Mouse (Mus musculus) kidney, adult 2 months (tissue): ENCODE measurements at regions not wholly inside any gene's neighbourhood (a gene's known extent, or its start where the extent isn't known, plus 50 kb on each side); places are given as distances from the start of the nearest gene placed in this dataset.
"Not testable (repeated sequence)": the region's sequence is repeated elsewhere in the genome, so short reads cannot be mapped to it uniquely, and the experiment has no call there.

Source experiments
- DNase-seq: peaks from one replicate; pipeline ENCODE4 v3.0.0; 2021
- H3K27ac ChIP-seq: fragments of 200-500 bp; 2 replicates; pipeline ENCODE4 v1.5.1; 2012; ENCODE audit warnings: low read depth, low read length, control low read depth, inconsistent platforms; ENCODE audit not compliant: insufficient read depth
- H3K27me3 ChIP-seq: fragments of 200-500 bp; replicated peaks from 2 replicates; pipeline ENCODE4 v1.6.1; 2012; ENCODE audit warnings: mild to moderate bottlenecking, moderate library complexity, low read length, inconsistent platforms; ENCODE audit not compliant: control insufficient read depth, insufficient read depth
- H3K36me3 ChIP-seq: fragments of 200-500 bp; 2 replicates; pipeline ENCODE4 v1.6.1; 2012; ENCODE audit warnings: mild to moderate bottlenecking, moderate library complexity, low read length, inconsistent platforms; ENCODE audit not compliant: control insufficient read depth, insufficient read depth
- H3K4me1 ChIP-seq: fragments of 200-500 bp; 2 replicates; pipeline ENCODE4 v1.6.1; 2011; ENCODE audit warnings: low read length; ENCODE audit not compliant: control insufficient read depth, insufficient read depth
- H3K4me3 ChIP-seq: fragments of 200-500 bp; 2 replicates; pipeline ENCODE4 v1.5.1; 2011; ENCODE audit warnings: mild to moderate bottlenecking, low read depth, low read length, control low read depth; ENCODE audit not compliant: insufficient read depth
- CTCF ChIP-seq: fragments of 200-500 bp; conservative IDR thresholded peaks from 2 replicates; pipeline ENCODE4 v1.5.1; 2011; ENCODE audit warnings: low read depth, mild to moderate bottlenecking, control low read depth, low read length, moderate library complexity, mixed read lengths; ENCODE audit not compliant: insufficient read depth, insufficient read length
- POLR2A ChIP-seq: fragments of 200-500 bp; IDR thresholded peaks from one replicate; pipeline ENCODE4 v1.6.1; 2011; ENCODE audit warnings: low read depth, low read length, control low read depth
- WGBS: fragments of 180-500 bp; shearing (Covaris S2); methylation state at CpG from one replicate; pipeline ENCODE4 v1.1.7; 2018; 5-methylcytosine and 5-hydroxymethylcytosine counted together

DNA sequence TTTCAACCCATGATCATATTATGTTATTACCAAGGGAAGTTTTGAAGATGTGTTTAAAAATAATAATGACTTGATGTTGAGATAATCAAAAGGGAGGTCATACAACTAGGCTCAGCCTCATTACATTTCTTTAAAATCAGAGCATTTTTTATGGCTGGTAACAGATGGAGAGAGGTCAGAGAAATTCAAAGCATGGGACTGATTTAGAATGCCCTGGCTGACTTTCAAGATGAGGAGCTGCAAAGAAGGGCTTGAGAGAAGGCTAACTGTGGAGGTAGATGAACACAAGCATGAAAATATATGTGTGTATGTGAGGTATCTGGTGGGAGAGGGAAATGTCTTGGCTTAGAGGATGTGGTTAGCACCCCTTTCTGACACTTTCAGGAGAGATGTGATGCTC lies 502.6 kb upstream of the Gdi2 start:
- not testable (repeated sequence) for H3K4me1 ChIP-seq, H3K36me3 ChIP-seq, H3K27ac ChIP-seq, DNase-seq, H3K27me3 ChIP-seq, H3K4me3 ChIP-seq

DNA sequence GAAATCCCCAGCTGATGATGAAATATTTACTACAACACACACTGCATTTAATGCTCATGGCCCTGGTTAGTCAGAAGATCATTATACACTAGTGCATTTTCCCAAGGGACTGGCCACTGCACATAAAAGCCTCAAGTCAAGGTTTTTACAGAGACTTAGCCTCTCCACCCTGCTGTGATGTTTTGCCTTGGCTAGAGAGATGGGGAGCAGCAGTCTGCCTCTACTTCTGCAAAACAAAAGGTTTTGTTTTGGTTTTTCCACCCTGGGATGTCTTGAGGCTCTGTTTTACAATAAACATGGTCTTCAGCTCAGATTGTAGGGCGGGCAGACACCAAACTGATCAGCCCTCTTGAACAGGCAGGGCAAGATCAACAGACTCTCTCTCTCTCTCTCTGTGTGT lies 500.9 kb upstream of the Gdi2 start:
- H3K27ac ChIP-seq, H3K36me3 ChIP-seq, H3K4me3 ChIP-seq, H3K4me1 ChIP-seq, H3K27me3 ChIP-seq: not testable (repeated sequence)
- DNase-seq, result peak; percentile 19
- 34% methylated on average over 1 of the region's 1 CpGs for WGBS

DNA sequence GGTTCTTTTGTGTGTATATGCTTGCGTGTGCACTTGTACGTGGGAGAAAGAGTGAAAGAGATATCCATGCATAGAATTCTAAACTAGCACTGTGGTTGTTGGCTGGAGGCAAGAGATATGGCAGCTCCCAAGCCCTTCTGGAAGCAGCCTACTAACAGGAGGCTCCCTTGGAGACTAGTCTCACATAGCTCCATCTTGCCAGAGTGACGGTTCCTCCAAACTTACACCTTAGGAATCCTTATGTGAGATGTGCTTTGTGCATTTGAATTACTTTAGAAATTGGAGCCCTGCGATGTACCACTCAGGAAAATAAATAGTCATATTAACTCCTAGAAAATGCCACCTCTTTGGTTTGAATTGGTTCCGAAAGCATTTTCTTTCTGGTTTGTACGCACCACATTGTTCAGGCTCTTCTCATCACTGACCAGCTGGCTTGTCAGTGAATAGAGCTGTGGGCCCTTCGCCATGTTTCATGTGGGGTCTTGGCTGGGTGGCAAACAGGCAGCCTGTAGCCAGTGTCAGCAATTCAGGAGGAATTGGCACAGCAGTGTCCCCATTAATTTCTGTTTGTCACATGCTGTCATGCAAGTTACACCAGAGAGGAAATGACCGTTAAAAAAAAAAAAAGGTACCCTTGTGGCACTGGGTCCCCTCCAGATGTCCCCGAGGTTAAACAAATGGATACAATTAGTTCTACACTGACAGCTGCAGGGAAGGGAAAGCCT lies 491.3 kb upstream of the Gdi2 start:
- not testable (repeated sequence) for H3K36me3 ChIP-seq, H3K27ac ChIP-seq, H3K4me3 ChIP-seq, DNase-seq, H3K4me1 ChIP-seq, H3K27me3 ChIP-seq
- WGBS, result 74% methylated on average over 9 of the region's 9 CpGs

DNA sequence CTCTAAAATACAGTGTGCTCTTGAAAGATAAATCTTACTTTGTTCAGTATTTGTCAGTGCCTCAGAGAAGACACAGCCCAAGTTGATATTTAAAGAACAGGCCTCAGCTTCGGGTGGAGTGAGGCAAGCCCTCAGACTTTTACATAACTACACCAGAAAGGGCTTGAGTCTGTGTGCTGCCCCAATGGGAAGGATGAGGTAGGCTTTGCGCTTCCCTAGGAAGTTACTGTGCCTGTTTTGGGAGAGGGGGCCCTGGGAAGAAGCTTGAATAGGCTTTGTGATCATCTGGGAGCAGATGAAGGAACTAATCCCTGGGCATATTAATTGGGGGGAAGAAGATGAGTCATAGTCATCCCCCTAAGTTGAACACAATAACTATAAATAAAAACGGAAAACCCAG lies 454.4 kb upstream of the Gdi2 start:
- H3K4me3 ChIP-seq, DNase-seq, H3K27me3 ChIP-seq, H3K36me3 ChIP-seq, H3K27ac ChIP-seq, H3K4me1 ChIP-seq: not testable (repeated sequence)
- WGBS, result 69% methylated on average over 3 of the region's 3 CpGs

DNA sequence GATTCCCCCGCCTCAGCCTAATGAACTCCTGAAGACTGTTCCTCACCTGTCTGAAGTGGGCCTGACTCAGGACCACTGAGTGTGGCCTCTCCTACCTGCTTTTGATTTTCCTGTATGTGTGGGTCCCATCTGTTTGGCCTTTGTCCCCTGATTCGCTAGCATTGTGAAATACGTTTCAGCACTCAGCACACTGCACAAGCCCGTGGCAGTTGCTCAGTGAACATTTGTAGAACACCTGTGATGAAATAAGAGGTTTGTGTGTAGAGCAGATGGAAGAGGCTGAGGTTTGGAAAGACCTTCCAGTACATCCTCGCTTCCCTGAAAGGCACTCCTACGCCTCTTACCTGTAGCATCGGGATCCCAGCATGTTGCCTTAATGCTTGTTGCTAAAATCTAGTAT lies 447.9 kb upstream of the Gdi2 start:
- WGBS, result 81% methylated on average over 7 of the region's 7 CpGs

DNA sequence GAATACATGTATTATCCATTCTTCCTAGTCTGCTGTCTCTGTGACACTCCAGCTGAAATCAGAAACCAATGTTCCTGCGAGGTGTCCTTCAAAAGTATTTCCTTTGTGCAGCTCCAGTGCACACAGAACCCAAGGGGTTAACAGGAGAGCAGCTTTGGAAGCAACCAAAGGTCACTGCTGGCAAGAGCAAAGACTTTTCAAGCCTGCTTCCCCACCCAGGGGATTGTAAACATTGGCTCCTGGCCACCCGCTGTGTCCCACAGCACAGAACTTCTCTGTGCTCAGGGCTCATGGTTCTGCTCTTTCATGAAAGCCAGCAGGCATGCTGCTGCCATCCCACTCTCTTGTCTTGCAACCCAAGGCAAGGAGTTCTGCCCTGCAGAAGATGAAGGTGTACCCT lies 431.3 kb upstream of the Gdi2 start:
- WGBS, result 18% methylated on average over 2 of the region's 2 CpGs
- not testable (repeated sequence) for H3K36me3 ChIP-seq, H3K4me1 ChIP-seq, H3K27ac ChIP-seq, H3K27me3 ChIP-seq, H3K4me3 ChIP-seq
- DNase-seq, result peak; percentile 19

More for the DNA sequence above, 447.9 kb upstream of the Gdi2 start:
- DNase-seq, H3K4me1 ChIP-seq, H3K27me3 ChIP-seq, H3K4me3 ChIP-seq, H3K36me3 ChIP-seq, H3K27ac ChIP-seq: not testable (repeated sequence)

DNA sequence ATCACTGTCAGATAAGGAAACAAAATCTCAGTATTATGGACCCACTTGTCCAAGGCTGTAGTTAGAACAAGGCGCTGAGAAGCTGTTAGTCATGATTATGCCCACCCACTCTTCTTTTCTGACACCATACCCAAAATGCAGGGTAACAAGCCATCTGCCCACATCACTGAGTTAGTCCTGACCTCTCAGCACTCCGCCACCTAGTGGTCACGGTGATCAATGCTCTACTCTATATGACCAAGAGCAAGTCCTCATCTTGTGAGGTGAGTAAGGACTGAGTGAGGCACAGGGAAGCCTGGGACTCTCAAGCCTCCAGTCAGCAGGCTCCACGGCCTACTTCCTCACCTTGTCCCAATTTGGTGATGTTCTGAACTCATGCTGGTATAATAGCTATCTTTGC lies 409.7 kb upstream of the Gdi2 start:
- not testable (repeated sequence) for H3K36me3 ChIP-seq, H3K4me1 ChIP-seq, H3K27ac ChIP-seq, H3K4me3 ChIP-seq, H3K27me3 ChIP-seq, DNase-seq
- TF ChIP-seq CTCF, result peak; percentile 44
- WGBS, result 26% methylated on average over 4 of the region's 4 CpGs

DNA sequence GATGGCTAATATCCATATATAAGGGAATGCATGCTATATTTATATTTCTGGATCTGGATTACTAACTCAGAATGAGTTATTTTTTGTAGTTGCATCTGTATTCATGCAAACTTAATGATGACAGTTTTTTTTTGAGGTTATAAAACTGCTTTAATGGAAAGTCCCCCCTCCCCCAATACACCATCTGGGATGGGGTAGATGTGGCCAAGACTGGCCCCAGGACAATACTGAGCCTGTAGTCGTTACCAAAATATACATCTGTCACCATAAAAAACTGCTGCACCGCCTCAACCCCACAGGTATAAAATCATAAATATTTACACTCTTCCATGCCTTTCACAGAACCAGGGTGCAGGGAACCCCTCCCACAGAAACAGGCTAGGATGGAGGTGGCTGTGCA lies 400.6 kb upstream of the Gdi2 start:
- H3K27me3 ChIP-seq, H3K4me3 ChIP-seq, DNase-seq, H3K36me3 ChIP-seq, H3K4me1 ChIP-seq, H3K27ac ChIP-seq: not testable (repeated sequence)
- 77% methylated on average over 2 of the region's 2 CpGs for WGBS

DNA sequence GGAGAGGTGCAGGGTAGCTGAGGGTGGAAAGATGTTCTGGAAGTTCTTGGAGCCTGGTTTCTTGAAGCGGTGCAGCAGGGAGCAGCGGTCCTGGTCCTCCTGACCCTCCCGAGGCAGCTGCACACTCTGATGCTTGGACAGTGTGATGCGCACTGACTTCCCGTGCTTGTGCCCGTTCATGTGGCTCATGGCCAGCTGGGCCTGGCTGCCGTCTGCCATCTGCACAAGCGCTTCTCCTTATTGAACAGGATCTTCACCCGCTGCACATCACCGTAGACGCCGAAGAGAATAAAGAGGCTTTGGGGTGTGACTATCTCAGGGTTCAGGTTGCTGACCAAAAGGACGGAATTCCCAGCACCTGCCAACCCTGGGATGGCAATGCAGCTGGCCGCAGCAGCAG lies 399.2 kb upstream of the Gdi2 start:
- TF ChIP-seq POLR2A (no peak), CTCF (no peak)
- no peak for DNase-seq
- Histone ChIP-seq H3K27me3 (no peaks in the 10 kb centered on the region), H3K27ac (no peak overlapping the region), H3K4me1 (no peaks in the 10 kb centered on the region), H3K36me3 (no peaks in the 10 kb centered on the region), H3K4me3 (no peak overlapping the region)
- WGBS, result 90% methylated on average over 14 of the region's 14 CpGs

DNA sequence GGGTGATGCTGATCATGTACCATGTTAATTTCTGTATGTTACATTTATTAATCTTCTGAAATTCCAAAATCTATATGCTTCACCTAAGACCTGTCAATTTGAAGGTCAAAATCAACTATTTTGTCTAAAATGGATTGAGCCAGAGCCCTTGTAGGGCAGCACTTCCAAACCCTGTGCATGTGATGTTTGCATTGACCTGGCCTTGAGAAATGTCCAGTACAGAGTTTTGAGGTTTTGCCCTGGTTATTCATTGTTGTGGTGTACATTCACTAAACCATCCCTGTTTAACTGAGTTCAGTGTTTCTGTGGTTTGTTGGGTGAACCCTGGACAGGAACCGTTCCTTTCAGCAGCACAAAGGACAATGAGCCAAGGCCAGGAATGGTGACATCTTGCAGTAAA lies 392.4 kb upstream of the Gdi2 start:
- not testable (repeated sequence) for H3K27me3 ChIP-seq, H3K36me3 ChIP-seq, DNase-seq, H3K4me3 ChIP-seq, H3K4me1 ChIP-seq, H3K27ac ChIP-seq
- 57% methylated on average over 1 of the region's 1 CpGs for WGBS
